Mouse (Mus musculus) frontal cortex, adult 2 months (tissue): Measurements from ENCODE around the gene Gm7929. TPM values are rescaled to one million over a fixed set of nuclear protein-coding genes. Genes with fewer than 3 reads are reported as not detected.
"Not testable (repeated sequence)": the region's sequence is repeated elsewhere in the genome, so short reads cannot be mapped to it uniquely, and the experiment has no call there.

Source experiments
- DNase-seq, 2 experiments: peaks; one replicate each; pipeline ENCODE4 v3.0.0; 2022; ENCODE audit warnings: low spot score in 1 of 2; ENCODE audit errors: extremely low spot score in 1 of 2
- polyA plus RNA-seq: library from polyadenylated mRNA; depleted of rRNA; stranded (reverse); fragments of >200 nt; gene quantifications from 2 replicates; pipeline ENCODE4 v1.2.3, GENCODE M21; 2012; rRNA removed

The Gm7929 gene
- not detected in 2 replicates for polyA plus RNA-seq

DNA sequence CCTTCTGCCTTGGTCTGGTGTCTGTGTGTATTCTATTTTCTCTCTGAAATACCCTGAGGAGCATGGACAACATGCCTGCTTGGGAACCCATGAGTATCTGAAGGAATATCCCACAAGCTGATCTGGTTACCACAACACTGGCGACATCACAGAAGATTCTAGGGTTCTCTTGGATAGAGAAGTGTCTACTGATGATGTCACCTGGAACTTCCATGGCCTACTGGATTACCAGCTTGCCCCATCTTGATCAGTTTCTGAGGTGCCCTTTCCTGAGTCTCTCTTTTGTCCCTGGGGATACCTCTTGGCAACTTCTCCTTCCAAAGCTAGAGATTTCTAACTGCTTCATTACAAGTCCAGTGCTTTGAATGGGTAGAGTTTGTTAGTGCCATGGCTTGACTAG is at the start of gene Gm7929:
TSS of gene Gm7929 (minus strand) at position 101 of the 400 bp plus-strand sequence.
- not testable (repeated sequence) for DNase-seq

DNA sequence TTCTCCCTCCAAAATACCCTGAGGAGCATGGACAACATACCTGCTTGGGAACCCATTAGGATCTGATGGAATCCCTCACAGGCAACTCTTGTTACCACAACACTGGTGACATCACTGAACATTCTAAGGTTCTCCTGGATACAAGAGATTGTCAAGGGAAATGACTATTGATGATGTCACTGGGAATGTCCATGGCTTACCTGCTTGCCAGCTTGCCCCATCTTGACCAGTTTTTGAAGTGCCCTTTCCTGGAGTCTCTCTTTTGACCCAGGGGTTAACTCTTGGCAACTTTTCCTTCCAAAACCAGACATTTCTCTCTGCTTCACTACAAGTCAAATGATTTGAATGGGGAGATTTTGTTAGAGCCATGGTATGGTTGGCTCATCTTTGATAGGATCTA is 21.9 kb upstream of the Gm7929 start, which contains the start of gene Gm47189:
TSS of gene Gm47189 (minus strand) at position 101 of the 400 bp plus-strand sequence.
- not testable (repeated sequence) for DNase-seq

DNA sequence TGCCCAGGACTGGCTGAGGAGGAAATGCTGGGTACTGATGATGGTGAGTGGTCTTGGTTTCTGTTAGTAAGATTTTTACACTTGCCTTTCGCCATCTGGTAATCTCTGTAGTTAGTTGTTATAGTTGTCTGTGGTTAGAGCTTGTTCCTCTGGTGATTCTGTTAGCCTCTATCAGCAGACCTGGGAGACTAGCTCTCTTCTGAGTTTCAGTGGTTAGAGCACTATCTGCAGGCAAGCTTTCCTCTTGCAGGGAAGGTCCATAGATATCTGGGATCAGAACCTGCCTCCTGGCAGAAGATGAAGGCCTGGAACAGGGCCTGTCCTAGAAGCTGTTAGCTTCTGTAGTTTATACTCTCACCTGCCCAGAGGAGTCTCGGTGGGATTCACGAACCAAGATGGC is 5.5 kb upstream of the Gm7929 start:
- DNase-seq = not testable (repeated sequence)

DNA sequence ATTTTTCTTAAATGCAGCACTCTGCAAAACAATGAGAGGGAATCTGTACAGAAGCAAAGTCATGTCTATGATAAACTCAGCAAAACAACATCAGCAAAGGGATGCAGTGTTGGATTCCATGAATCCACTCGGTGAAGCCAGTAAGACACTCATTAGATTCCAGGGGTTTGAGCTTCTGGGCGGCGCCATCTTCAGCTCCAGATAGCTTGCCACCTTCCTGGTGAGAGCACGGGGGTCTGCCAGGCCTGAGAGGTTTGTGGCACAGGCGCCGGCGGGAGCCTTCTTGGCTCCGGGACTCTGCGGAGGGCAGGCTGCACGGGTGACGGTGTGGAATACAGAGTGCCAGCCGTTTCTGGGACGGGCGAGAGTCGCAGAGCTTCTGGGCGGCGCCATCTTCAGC is 27.0 kb downstream of the Gm7929 start:
- not testable (repeated sequence) for DNase-seq

DNA sequence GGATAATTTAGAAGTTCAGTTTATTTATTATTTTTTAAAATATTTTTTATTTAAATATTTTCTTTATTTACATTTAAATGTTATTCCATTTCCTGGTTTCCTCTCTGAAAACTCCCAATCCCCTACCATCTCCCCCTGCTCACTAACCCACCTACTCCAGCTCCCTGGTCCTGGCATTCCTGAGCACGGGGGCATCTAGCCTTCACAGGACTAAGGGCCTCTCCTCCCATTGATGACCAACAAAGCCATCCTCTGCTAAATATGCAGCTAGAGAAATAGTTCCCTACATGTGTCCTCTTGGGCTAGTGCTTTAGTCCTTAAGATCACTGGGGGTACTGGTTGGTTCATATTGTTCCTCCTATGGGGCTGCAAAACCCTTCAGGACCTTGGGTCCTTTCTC is 33.2 kb downstream of the Gm7929 start:
- DNase-seq = not testable (repeated sequence)

DNA sequence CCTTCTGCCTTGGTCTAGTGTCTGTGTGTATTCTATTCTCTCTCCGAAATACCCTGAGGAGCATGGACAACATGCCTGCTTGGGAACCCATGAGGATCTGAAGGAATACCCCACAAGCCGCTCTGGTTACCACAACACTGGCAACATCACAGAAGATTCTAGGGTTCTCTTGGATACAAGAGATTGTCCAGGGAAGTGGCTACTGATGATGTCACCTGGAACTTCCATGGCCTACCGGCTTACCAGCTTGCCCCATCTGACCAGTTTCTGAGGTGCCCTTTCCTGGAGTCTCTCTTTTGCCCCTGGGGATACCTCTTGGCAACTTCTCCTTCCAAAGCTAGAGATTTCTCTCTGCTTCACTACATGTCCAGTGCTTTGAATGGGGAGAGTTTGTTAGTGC is 48.6 kb downstream of the Gm7929 start, which contains the start of gene Gm8068:
TSS of gene Gm8068 (minus strand) at position 101 of the 400 bp plus-strand sequence.
- DNase-seq = not testable (repeated sequence)

Other genes starting within 250 kb of the Gm7929 start
- not detected in 2 replicates for gene Gm7970, start 195.0 kb downstream of the Gm7929 start, polyA plus RNA-seq
- gene 1700049E17Rik2, start 177.4 kb downstream of the Gm7929 start, polyA plus RNA-seq = not detected in 2 replicates
- gene Gm3072, start 126.0 kb downstream of the Gm7929 start, polyA plus RNA-seq = not detected in 2 replicates
- gene Gm3676, start 104.1 kb downstream of the Gm7929 start, polyA plus RNA-seq = not detected in 2 replicates
- not detected in 2 replicates for gene Gm8068, start 48.7 kb downstream of the Gm7929 start, polyA plus RNA-seq
- not detected in 2 replicates for gene Gm47189, start 21.8 kb upstream of the Gm7929 start, polyA plus RNA-seq
- not detected in 2 replicates for gene Gm7980, start 156.7 kb upstream of the Gm7929 start, polyA plus RNA-seq
- not detected in 2 replicates for gene 1700049E17Rik1, start 174.3 kb upstream of the Gm7929 start, polyA plus RNA-seq
- 0.08 TPM in 1 of 2 replicates, not detected in the other for gene 1700024B05Rik, start 193.4 kb upstream of the Gm7929 start, polyA plus RNA-seq
- gene Gm6401, start 217.3 kb upstream of the Gm7929 start, polyA plus RNA-seq = not detected in 2 replicates
- gene Gm3543, start 232.7 kb upstream of the Gm7929 start, polyA plus RNA-seq = not detected in 2 replicates